Mouse (Mus musculus) heart, postnatal 14 days (tissue): ENCODE measurements around the gene Spata3. TPM values are rescaled to one million over a fixed set of nuclear protein-coding genes. Genes with fewer than 3 reads are reported as not detected.
A peak's percentile ranks its signal among the peaks of the same experiment; 100 is the strongest.

Source experiments
- DNase-seq, 2 experiments: peaks; one replicate each; pipeline ENCODE4 v3.0.0; 2021 to 2022
- intact Hi-C: fragments of 180-260 bp; cut with DNase I; formaldehyde crosslinking; loops from one replicate; pipeline ENCODE4 v1.15.1; 2025
- total RNA-seq, 2 experiments: library from RNA; stranded (reverse); gene quantifications; 2 replicates each; pipeline ENCODE4 v1.2.3; 2021

Spata3 gene
- total RNA-seq, 2 experiments from 2014 or later = not detected

- intact Hi-C loops = no loop called here
- DNase-seq = no peak
Measured at GRCm38 (mm10) chr1:86021365-86021989, 4.9 kb downstream of the Spata3 start.

- no peak for DNase-seq
Measured at GRCm38 (mm10) chr1:86032273-86032987, 15.8 kb downstream of the Spata3 start.

GRCm38 (mm10) chr1:86038191-86038951, 21.8 kb downstream of the Spata3 start:
- intact Hi-C loops = no loop called here
- peak; percentile 17 to 19 for DNase-seq

More at GRCm38 (mm10) chr1:86032273-86032987, 15.8 kb downstream of the Spata3 start:
- intact Hi-C loops = no loop called here

GRCm38 (mm10) chr1:86040131-86040530, 23.5 kb downstream of the Spata3 start:
- no peak for DNase-seq
- intact Hi-C loops = no loop called here

GRCm38 (mm10) chr1:86040817-86041216, 24.2 kb downstream of the Spata3 start:
- DNase-seq = no peak
- intact Hi-C loops = no loop called here

- intact Hi-C loops = no loop called here
- DNase-seq = no peak
Measured at GRCm38 (mm10) chr1:86045056-86045455, 28.4 kb downstream of the Spata3 start.

- intact Hi-C loops = no loop called here
- peak; percentile 30 to 33 for DNase-seq
Measured at GRCm38 (mm10) chr1:86045848-86046805, 29.5 kb downstream of the Spata3 start, which contains the start of gene 2810459M11Rik. TSS of gene 2810459M11Rik (plus strand) at chr1:86045863.

- intact Hi-C loops = no loop called here
- no peak for DNase-seq
Measured at GRCm38 (mm10) chr1:86046833-86047563, 30.4 kb downstream of the Spata3 start.

GRCm38 (mm10) chr1:86048231-86048630, 31.6 kb downstream of the Spata3 start:
- intact Hi-C loops = no loop called here
- no peak for DNase-seq

- intact Hi-C loops = no loop called here
- DNase-seq = no peak
Measured at GRCm38 (mm10) chr1:86048744-86049143, 32.1 kb downstream of the Spata3 start.

- peak; percentile 65 to 82 for DNase-seq
- intact Hi-C loops = no loop called here
Measured at GRCm38 (mm10) chr1:86053198-86053921, 36.7 kb downstream of the Spata3 start.

- intact Hi-C loops = no loop called here
- no peak for DNase-seq
Measured at GRCm38 (mm10) chr1:86054943-86055342, 38.3 kb downstream of the Spata3 start.

- intact Hi-C loops = no loop called here
- DNase-seq = no peak
Measured at GRCm38 (mm10) chr1:86056284-86056683, 39.7 kb downstream of the Spata3 start.

GRCm38 (mm10) chr1:86058856-86059769, 42.5 kb downstream of the Spata3 start:
- peak; percentile 91 to 96 for DNase-seq
- intact Hi-C loops = no loop called here

- no peak for DNase-seq
- intact Hi-C loops = loop anchor here (5.0 kb wide), 1 partner anchor 80 kb away; no protein-coding TSS in a partner anchor
Measured at GRCm38 (mm10) chr1:86062523-86062922, 45.9 kb downstream of the Spata3 start.

- DNase-seq = peak; percentile 88 to 92
- intact Hi-C loops = loop anchor here (5.0 kb wide), 1 partner anchor 78 kb away; no protein-coding TSS in a partner anchor
Measured at GRCm38 (mm10) chr1:86064271-86064991, 47.8 kb downstream of the Spata3 start, which contains the start of gene Psmd1. TSS of gene Psmd1 (plus strand) at chr1:86064387.

- intact Hi-C loops = no loop called here
- DNase-seq = no peak
Measured at GRCm38 (mm10) chr1:86076565-86076964, 59.9 kb downstream of the Spata3 start.
